ENCODE assay signal across 8 mouse cellular contexts in the genomic region with DNA sequence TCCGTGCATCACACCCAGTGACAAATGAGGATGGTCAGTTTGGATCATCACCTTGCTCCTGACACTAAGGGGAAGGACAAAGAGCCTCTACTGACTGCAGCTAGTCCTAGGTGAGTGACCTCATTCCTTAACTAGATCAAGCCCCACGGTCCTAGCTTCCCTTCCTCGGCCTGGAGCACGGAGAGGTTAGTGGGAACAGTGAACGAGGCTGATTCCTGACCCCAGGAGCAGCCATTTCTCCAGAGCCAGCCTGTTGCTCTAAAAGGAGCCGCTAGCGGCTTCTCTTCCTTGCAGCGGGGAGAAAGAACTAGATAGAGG. TPM values are rescaled to one million over a fixed set of nuclear protein-coding genes. Genes with fewer than 3 reads are reported as not detected.
DNase-seq lines count a peak whose midpoint lies in the region; ATAC-seq and TF ChIP-seq lines count a peak whose summit lies in the region.

No protein-coding gene starts in this region.

- ATAC-seq in lung, embryonic 14.5 days (ENCODE audit: insufficient read depth), result no peak
- 0 out of 2 replicates have a peak, but pooled peaks have one; percentile 1 for ATAC-seq in hindbrain, embryonic 13.5 days (ENCODE audit: low FRiP score)
- 0 out of 2 replicates have a peak, but pooled peaks have one; percentile 21 for ATAC-seq in midbrain, embryonic 16.5 days

- WGBS in lung, embryonic 14.5 days, result 8% methylated on average over 8 of the region's 8 CpGs
- WGBS in hindbrain, embryonic 13.5 days, result 21% methylated on average over 8 of the region's 8 CpGs
- WGBS in midbrain, embryonic 16.5 days, result 18% methylated on average over 8 of the region's 8 CpGs

- no peak for DNase-seq in lung, embryonic 14.5 days
- DNase-seq in lung, postnatal 36 days, result no peak
- peak; percentile 38 for DNase-seq in brain, adult 2 months (ENCODE audit: low read depth, low spot score)
- DNase-seq in frontal cortex, postnatal 14 days (ENCODE audit: low spot score in 2 of 2), result no peak
- no peak for DNase-seq in thymus, postnatal 4 days
- DNase-seq in gastrocnemius, postnatal 4 days (ENCODE audit: low spot score in 2 of 2), result no peak

- peak overlapping the region; percentile 90 for H3K27ac ChIP-seq in lung, embryonic 14.5 days (ENCODE audit: low read depth)
- peak overlapping the region; percentile 93 for H3K27ac ChIP-seq in hindbrain, embryonic 13.5 days
- peak overlapping the region; percentile 92 for H3K27ac ChIP-seq in midbrain, embryonic 16.5 days (ENCODE audit: low read length)

- no peaks in the 10 kb centered on the region for H3K27me3 ChIP-seq in lung, embryonic 14.5 days (ENCODE audit: insufficient read depth, low read length)
- peaks cover 3% of the 10 kb centered on the region; the same call in 1 of the 2 replicates for H3K27me3 ChIP-seq in hindbrain, embryonic 13.5 days
- H3K27me3 ChIP-seq in midbrain, embryonic 16.5 days (ENCODE audit: control insufficient read depth, insufficient read depth, low read depth, low read length), result no peaks in the 10 kb centered on the region

- peak overlapping the region; percentile 95 for H3K9ac ChIP-seq in lung, embryonic 14.5 days
- H3K9ac ChIP-seq in hindbrain, embryonic 13.5 days, result peak overlapping the region; percentile 91
- H3K9ac ChIP-seq in midbrain, embryonic 16.5 days (ENCODE audit: low read depth, low read length), result peak overlapping the region; percentile 92

- peaks cover 46% of the 10 kb centered on the region for H3K36me3 ChIP-seq in lung, embryonic 14.5 days (ENCODE audit: insufficient read depth)
- H3K36me3 ChIP-seq in hindbrain, embryonic 13.5 days, result peaks cover 38% of the 10 kb centered on the region
- H3K36me3 ChIP-seq in midbrain, embryonic 16.5 days (ENCODE audit: control insufficient read depth, insufficient read depth, low read length), result peaks cover 23% of the 10 kb centered on the region

- peaks cover 9% of the 10 kb centered on the region for H3K4me1 ChIP-seq in lung, embryonic 14.5 days (ENCODE audit: insufficient read depth)
- peaks cover 32% of the 10 kb centered on the region for H3K4me1 ChIP-seq in hindbrain, embryonic 13.5 days (replicated peaks)
- peaks cover 14% of the 10 kb centered on the region for H3K4me1 ChIP-seq in midbrain, embryonic 16.5 days (ENCODE audit: control insufficient read depth, insufficient read depth, low read length)

- no peaks in the 10 kb centered on the region for H3K9me3 ChIP-seq in lung, embryonic 14.5 days (ENCODE audit: low read depth, low read length)
- no peaks in the 10 kb centered on the region for H3K9me3 ChIP-seq in hindbrain, embryonic 13.5 days
- no peaks in the 10 kb centered on the region for H3K9me3 ChIP-seq in midbrain, embryonic 16.5 days (replicated peaks; ENCODE audit: control insufficient read depth, low read length, poor library complexity, severe bottlenecking)

- peak overlapping the region; percentile 86 for H3K4me3 ChIP-seq in lung, embryonic 14.5 days (ENCODE audit: low read depth, low read length)
- H3K4me3 ChIP-seq in hindbrain, embryonic 13.5 days, result peak overlapping the region; percentile 72
- peak overlapping the region; percentile 74 for H3K4me3 ChIP-seq in midbrain, embryonic 16.5 days (ENCODE audit: low read depth, low read length)

- TF ChIP-seq CTCF in lung, embryonic 14.5 days (IDR thresholded peaks at IDR 0.05; ENCODE audit: low read depth), result no peak

- H3K4me2 ChIP-seq in lung, embryonic 14.5 days, result peak overlapping the region; percentile 96
- H3K4me2 ChIP-seq in hindbrain, embryonic 13.5 days, result peak overlapping the region; percentile 99
- peak overlapping the region; percentile 63 for H3K4me2 ChIP-seq in midbrain, embryonic 16.5 days (ENCODE audit: low read length)

RNA-seq across cellular contexts. Expression of a gene that starts 2.9 kb away (rescaled TPM):
- polyA plus RNA-seq in lung, embryonic 14.5 days (2014; fragmentation: Nextera tagmentation; extraction: Ambion mirVana), result 5.1 and 51.6 TPM in 2 replicates
- 7.3 and 9.1 TPM in 2 replicates for polyA plus RNA-seq in hindbrain, embryonic 13.5 days (2015; fragmentation: Nextera tagmentation; extraction: Ambion mirVana)
- 2.4 and 3.3 TPM in 2 replicates for polyA plus RNA-seq in midbrain, embryonic 16.5 days (2015; fragmentation: Nextera tagmentation; extraction: Ambion mirVana)
- total RNA-seq in gastrocnemius, postnatal 4 days (2021), result 100 to 1,000 TPM; 337 to 379 TPM

RNA-seq across cellular contexts. Expression of a gene that starts 11.5 kb away (rescaled TPM):
- polyA plus RNA-seq in lung, embryonic 14.5 days (2014; fragmentation: Nextera tagmentation; extraction: Ambion mirVana), result 386 and 411 TPM in 2 replicates
- polyA plus RNA-seq in hindbrain, embryonic 13.5 days (2015; fragmentation: Nextera tagmentation; extraction: Ambion mirVana), result 315 and 334 TPM in 2 replicates
- 354 and 388 TPM in 2 replicates for polyA plus RNA-seq in midbrain, embryonic 16.5 days (2015; fragmentation: Nextera tagmentation; extraction: Ambion mirVana)
- 100 to 1,000 TPM; 258 to 277 TPM for total RNA-seq in gastrocnemius, postnatal 4 days (2021)

RNA-seq across cellular contexts. Expression of a gene that starts 12.5 kb away (rescaled TPM):
- 0.38 and 0.49 TPM in 2 replicates for polyA plus RNA-seq in lung, embryonic 14.5 days (2014; fragmentation: Nextera tagmentation; extraction: Ambion mirVana)
- polyA plus RNA-seq in hindbrain, embryonic 13.5 days (2015; fragmentation: Nextera tagmentation; extraction: Ambion mirVana), result 0.84 and 0.90 TPM in 2 replicates
- polyA plus RNA-seq in midbrain, embryonic 16.5 days (2015; fragmentation: Nextera tagmentation; extraction: Ambion mirVana), result 0.46 and 0.61 TPM in 2 replicates
- 10 to 100 TPM; 11.5 to 11.6 TPM for total RNA-seq in gastrocnemius, postnatal 4 days (2021)

RNA-seq across cellular contexts. Expression of a gene that starts 36.8 kb away (rescaled TPM):
- polyA plus RNA-seq in lung, embryonic 14.5 days (2014; fragmentation: Nextera tagmentation; extraction: Ambion mirVana), result 64.4 and 71.3 TPM in 2 replicates
- polyA plus RNA-seq in hindbrain, embryonic 13.5 days (2015; fragmentation: Nextera tagmentation; extraction: Ambion mirVana), result 24.8 and 25.2 TPM in 2 replicates
- 11.2 and 15.4 TPM in 2 replicates for polyA plus RNA-seq in midbrain, embryonic 16.5 days (2015; fragmentation: Nextera tagmentation; extraction: Ambion mirVana)
- 100 to 1,000 TPM in 1 of 2 experiments, 10 to 100 TPM in 1; 89.8 to 101 TPM for total RNA-seq in gastrocnemius, postnatal 4 days (2021)

RNA-seq across cellular contexts. Expression of a gene that starts 45.9 kb away (rescaled TPM):
- 11.8 and 16.5 TPM in 2 replicates for polyA plus RNA-seq in lung, embryonic 14.5 days (2014; fragmentation: Nextera tagmentation; extraction: Ambion mirVana)
- 11.9 and 13.6 TPM in 2 replicates for polyA plus RNA-seq in hindbrain, embryonic 13.5 days (2015; fragmentation: Nextera tagmentation; extraction: Ambion mirVana)
- 10.2 and 10.8 TPM in 2 replicates for polyA plus RNA-seq in midbrain, embryonic 16.5 days (2015; fragmentation: Nextera tagmentation; extraction: Ambion mirVana)
- total RNA-seq in gastrocnemius, postnatal 4 days (2021), result 1 to 10 TPM; 7.3 to 9.4 TPM
